Mouse (Mus musculus) forebrain, embryonic 14.5 days (tissue): Measurements from ENCODE around the gene Tuba1a. TPM values are rescaled to one million over a fixed set of nuclear protein-coding genes. Genes with fewer than 3 reads are reported as not detected.
"Not testable (repeated sequence)": the region's sequence is repeated elsewhere in the genome, so short reads cannot be mapped to it uniquely, and the experiment has no call there.

Experiments used
- ATAC-seq: fragments of 200-750 bp; cut with Nextera tagmentation; 2 replicates; pipeline ENCODE4 v1.8.0; 2017; ENCODE audit warnings: mild to moderate bottlenecking, moderate library complexity
- DNase-seq: peaks from one replicate; pipeline ENCODE4 v3.0.0-alpha.2; 2015; ENCODE audit warnings: low spot score
- H3K27ac ChIP-seq: fragments of 300-500 bp; sonication (generic); 2 replicates; pipeline ENCODE4 v1.5.1; 2014; ENCODE audit warnings: low read depth, mild to moderate bottlenecking, control low read depth, low read length, moderate library complexity
- H3K27me3 ChIP-seq: fragments of 300-500 bp; sonication (generic); replicated peaks from 2 replicates; pipeline ENCODE4 v1.6.1; 2014; ENCODE audit warnings: low read length, control low read depth, mixed read lengths; ENCODE audit not compliant: control insufficient read depth, insufficient read depth
- H3K36me3 ChIP-seq: fragments of 300-500 bp; sonication (generic); 2 replicates; pipeline ENCODE4 v1.6.1; 2014; ENCODE audit warnings: low read length, control low read depth; ENCODE audit not compliant: control insufficient read depth, insufficient read depth
- H3K4me1 ChIP-seq: fragments of 300-500 bp; sonication (generic); 2 replicates; pipeline ENCODE4 v1.6.1; 2014; ENCODE audit warnings: antibody characterized with exemption, low read length, control low read depth; ENCODE audit not compliant: control insufficient read depth, insufficient read depth
- H3K4me2 ChIP-seq: fragments of 300-500 bp; sonication (generic); 2 replicates; pipeline ENCODE4 v1.6.1; 2014; ENCODE audit warnings: mild to moderate bottlenecking, control low read depth, low read length
- H3K4me3 ChIP-seq: fragments of 300-500 bp; sonication (generic); 2 replicates; pipeline ENCODE4 v1.5.1; 2014; ENCODE audit warnings: low read depth, low read length, control low read depth
- H3K9ac ChIP-seq: fragments of 300-500 bp; sonication (generic); 2 replicates; pipeline ENCODE4 v1.6.1; 2014; ENCODE audit warnings: mild to moderate bottlenecking, low read length, control low read depth, moderate library complexity
- H3K9me3 ChIP-seq: fragments of 300-500 bp; sonication (generic); replicated peaks from 2 replicates; pipeline ENCODE4 v1.6.1; 2016; ENCODE audit warnings: low read length, control low read depth, mixed read lengths; ENCODE audit not compliant: control insufficient read depth
- WGBS: fragments of 180-500 bp; shearing (Covaris S2); extraction: QIAGEN DNeasy Blood & Tissue Kit; methylation state at CpG from one replicate; pipeline ENCODE4 v1.1.7; 2014; 5-methylcytosine and 5-hydroxymethylcytosine counted together
- polyA plus RNA-seq: library from polyadenylated mRNA; unstranded; fragments of >200 nt; fragmentation: Nextera tagmentation; extraction: Ambion mirVana; gene quantifications from 2 replicates; pipeline ENCODE4 v1.2.1, GENCODE M21; 2014

Tuba1a gene
- polyA plus RNA-seq, 1 experiment from 2014 or later = 18,289 TPM

DNA sequence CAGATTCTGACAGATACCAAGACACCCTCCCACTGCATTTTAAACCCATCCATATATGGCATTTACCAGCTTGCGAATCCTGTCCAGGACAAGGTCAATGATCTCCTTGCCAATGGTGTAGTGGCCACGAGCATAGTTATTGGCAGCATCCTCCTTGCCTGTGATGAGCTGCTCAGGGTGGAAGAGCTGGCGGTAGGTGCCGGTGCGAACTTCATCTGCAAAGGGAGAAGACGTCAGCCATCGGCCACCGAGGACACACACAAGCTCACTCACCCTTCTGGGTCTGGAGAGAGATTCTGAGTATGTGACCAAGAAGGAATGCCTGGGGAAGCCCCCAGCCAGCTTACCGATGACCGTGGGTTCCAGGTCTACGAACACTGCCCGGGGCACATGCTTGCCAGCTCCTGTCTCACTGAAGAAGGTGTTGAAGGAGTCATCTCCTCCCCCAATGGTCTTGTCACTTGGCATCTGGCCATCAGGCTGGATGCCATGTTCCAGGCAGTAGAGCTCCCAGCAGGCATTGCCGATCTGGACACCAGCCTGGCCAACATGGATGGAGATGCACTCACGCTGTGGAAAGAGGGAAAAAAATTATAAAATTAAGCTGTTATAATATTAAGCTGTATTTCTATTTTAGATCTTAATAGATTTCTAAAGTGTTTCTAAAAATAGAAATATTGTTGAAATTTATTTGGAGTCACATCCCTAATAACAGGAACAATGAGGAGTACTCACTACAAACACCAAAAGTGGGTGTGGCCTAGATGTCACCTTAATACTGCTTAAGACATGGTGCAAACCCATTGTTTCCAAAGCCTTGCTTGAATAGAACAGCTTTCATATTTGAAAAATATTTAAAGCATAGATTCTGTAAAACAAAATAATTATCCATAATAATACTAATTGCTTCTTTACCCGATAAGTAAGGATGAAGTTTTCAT lies 2.1 kb downstream of the Tuba1a start:
- Histone ChIP-seq H3K36me3 (peaks cover 21% of the 10 kb centered on the region), H3K4me3 (peak overlapping the region; percentile 97), H3K4me2 (peak overlapping the region; percentile 48), H3K27ac (peak overlapping the region; percentile 99), H3K9ac (peak overlapping the region; percentile 100)
- 66% methylated on average over 11 of the region's 15 CpGs for WGBS
- H3K27me3 ChIP-seq, H3K4me1 ChIP-seq, ATAC-seq, H3K9me3 ChIP-seq: not testable (repeated sequence)
- peak; percentile 77 for DNase-seq

DNA sequence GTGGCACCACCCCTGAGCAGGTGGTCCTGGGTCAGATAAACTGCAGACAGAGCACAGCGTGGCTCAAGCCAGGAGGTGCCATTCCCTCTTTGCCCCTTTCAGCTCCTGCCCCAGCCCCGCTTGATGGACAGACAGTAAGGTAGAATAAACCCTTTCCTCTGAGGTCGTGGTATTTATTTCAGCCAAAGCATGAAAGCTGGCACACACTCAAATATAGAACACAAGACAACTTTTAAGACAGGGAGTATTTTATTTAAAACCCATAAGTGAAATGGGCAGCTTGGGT lies 4.0 kb downstream of the Tuba1a start:
- H3K27ac ChIP-seq = peak overlapping the region; percentile 50; the same call in 1 of the 2 replicates
- peak overlapping the region; percentile 60 for H3K4me2 ChIP-seq
- H3K4me1 ChIP-seq = no peaks in the 10 kb centered on the region
- no peaks in the 10 kb centered on the region for H3K27me3 ChIP-seq
- no peaks in the 10 kb centered on the region for H3K9me3 ChIP-seq
- no peak for ATAC-seq
- peak; percentile 41 for DNase-seq
- H3K4me3 ChIP-seq = peak overlapping the region; percentile 28
- 54% methylated on average over 3 of the region's 3 CpGs for WGBS
- peaks cover 21% of the 10 kb centered on the region for H3K36me3 ChIP-seq
- H3K9ac ChIP-seq = peak overlapping the region; percentile 62

DNA sequence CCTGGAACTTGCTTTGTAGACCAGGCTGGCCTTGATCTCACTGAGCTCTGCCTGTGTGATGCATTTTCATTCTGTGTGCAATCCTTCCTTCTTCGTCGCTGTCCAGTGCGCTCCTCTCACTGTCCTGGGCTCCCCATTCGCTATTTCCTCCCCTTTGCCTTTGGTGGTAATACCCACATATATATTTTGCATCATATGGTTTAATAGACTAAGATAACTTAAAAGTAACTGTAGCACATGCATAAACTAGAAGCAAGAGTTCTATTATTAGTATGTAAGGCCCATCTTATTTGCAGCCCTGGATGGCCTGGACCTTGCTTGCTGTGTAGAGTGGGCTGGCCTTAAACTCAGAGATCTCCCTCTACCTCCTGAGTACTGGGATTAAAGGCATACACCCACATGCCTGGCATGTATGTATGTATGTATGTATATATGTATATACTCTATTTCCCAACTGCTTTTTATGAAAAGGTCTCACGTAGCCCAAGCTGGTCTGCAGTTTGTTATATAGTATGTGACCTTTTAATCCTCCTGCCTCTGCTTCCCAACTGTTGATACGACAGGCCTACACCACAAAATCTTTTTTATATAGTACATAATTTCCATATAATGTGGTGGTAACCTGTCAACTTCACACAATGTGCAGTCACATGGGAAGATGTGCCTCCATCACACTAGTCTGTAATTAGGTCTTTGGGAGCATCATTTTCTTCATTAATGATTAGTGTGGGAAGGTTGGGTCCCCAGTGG lies 4.5 kb downstream of the Tuba1a start:
- H3K4me1 ChIP-seq = no peaks in the 10 kb centered on the region

DNA sequence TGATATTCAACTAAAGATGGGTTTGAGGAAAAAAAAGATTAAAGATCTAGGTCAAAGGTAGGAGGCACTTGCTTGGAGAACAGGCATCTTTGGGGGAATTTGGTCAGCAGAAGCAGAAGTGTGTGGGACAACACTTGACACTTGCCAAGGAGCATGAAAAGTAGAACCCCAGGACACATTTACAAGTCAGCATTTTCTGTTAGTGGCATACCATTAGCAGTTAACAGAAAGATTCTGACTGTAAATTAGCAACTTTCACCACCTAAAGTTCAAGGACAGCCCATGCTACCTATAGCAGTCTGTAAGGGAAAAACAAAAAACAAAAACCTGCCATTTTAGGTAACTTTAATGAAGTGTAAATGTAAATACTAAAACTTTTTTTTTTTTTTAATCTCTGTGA lies 5.1 kb downstream of the Tuba1a start:
- H3K27ac ChIP-seq = no peak overlapping the region
- DNase-seq (no peak), ATAC-seq (no peak)
- no peak overlapping the region for H3K4me3 ChIP-seq
- H3K9me3 ChIP-seq = no peaks in the 10 kb centered on the region
- H3K4me1 ChIP-seq = no peaks in the 10 kb centered on the region
- peaks cover 21% of the 10 kb centered on the region for H3K36me3 ChIP-seq
- H3K4me2 ChIP-seq = peak overlapping the region; percentile 60
- no peaks in the 10 kb centered on the region for H3K27me3 ChIP-seq
- peak overlapping the region; percentile 62 for H3K9ac ChIP-seq

More for the DNA sequence above, 4.5 kb downstream of the Tuba1a start:
- Histone ChIP-seq H3K27me3 (no peaks in the 10 kb centered on the region), H3K27ac (peak overlapping the region; percentile 50; the same call in 1 of the 2 replicates), H3K9me3 (no peaks in the 10 kb centered on the region), H3K9ac (peak overlapping the region; percentile 62), H3K4me2 (peak overlapping the region; percentile 60), H3K36me3 (peaks cover 21% of the 10 kb centered on the region), H3K4me3 (peak overlapping the region; percentile 28)
- ATAC-seq (no peak), DNase-seq (peak; percentile 50)
- 64% methylated on average over 6 of the region's 6 CpGs for WGBS

DNA sequence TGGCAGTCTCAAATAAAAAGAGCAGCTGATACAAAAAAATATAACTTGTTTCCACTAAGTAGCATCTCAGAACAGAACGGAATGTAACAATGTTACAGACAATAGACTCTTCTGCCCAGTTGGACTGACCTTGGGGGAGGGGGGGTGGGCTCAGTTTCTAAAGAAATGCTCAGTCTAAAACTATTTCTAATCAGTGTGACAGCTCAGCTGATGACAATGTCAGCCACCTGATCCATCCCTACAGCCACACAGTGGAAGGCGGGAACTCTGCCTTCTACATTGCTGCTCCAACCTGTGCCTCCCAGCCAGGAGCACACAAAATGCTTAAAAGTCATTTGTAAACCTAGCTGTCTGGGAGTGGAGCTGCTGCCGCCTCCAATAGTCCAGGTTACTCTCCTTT lies 5.6 kb downstream of the Tuba1a start:
- no peak for DNase-seq
- no peaks in the 10 kb centered on the region for H3K27me3 ChIP-seq
- H3K9ac ChIP-seq = peak overlapping the region; percentile 62
- no peaks in the 10 kb centered on the region for H3K9me3 ChIP-seq
- H3K4me3 ChIP-seq = no peak overlapping the region
- WGBS = 53% methylated on average over 3 of the region's 3 CpGs
- no peak overlapping the region for H3K27ac ChIP-seq
- H3K4me1 ChIP-seq = no peaks in the 10 kb centered on the region
- peaks cover 21% of the 10 kb centered on the region for H3K36me3 ChIP-seq
- ATAC-seq = no peak
- peak overlapping the region; percentile 60 for H3K4me2 ChIP-seq

DNA sequence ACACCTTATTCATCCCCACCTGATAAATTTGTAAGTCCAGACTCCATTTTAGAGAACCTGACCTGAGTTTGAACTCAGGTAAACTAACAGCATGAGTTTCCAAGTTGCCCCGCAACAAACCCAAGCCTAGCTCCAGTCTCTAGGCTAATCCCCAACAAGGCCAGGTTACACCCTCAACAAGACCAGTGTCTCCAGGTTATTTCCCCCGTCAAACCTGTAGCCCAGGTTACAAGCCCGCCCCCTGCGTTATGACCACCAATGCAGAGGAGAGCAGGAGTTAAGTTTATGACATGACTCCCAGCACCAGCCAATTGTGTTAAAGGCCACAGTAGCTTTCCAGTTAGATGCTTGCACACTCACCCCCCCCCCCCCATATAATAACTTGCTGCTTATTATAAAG lies 10.4 kb downstream of the Tuba1a start:
- no peak overlapping the region for H3K9ac ChIP-seq
- H3K27me3 ChIP-seq = no peaks in the 10 kb centered on the region
- no peak overlapping the region for H3K4me2 ChIP-seq
- H3K36me3 ChIP-seq = no peaks in the 10 kb centered on the region
- H3K27ac ChIP-seq = no peak overlapping the region
- DNase-seq (no peak), ATAC-seq (no peak)
- H3K9me3 ChIP-seq = no peaks in the 10 kb centered on the region
- no peak overlapping the region for H3K4me3 ChIP-seq
- WGBS = 79% methylated on average over 4 of the region's 4 CpGs
- H3K4me1 ChIP-seq = peaks cover 2% of the 10 kb centered on the region; the same call in 1 of the 2 replicates

DNA sequence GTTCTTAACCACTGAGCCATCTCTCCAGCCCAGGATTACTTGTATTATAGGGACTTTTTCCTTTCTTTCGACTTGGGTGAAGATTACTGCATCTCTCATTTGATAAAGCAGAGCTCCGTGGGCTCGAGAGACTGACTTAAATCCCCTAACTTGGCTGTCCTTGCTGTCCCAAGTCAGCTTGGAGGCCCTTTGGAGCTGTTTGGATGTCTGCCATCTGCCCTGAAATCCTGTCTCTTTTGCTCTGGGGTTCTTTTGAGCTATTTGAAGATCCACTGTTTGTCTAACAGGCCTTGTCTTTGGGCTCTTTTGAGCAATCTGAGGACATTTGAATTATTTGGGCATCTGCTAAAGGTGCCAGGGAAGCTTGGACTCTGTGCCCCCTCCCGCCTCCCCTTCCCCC lies 11.4 kb downstream of the Tuba1a start:
- no peaks in the 10 kb centered on the region for H3K36me3 ChIP-seq
- DNase-seq (no peak), ATAC-seq (no peak)
- H3K4me3 ChIP-seq = no peak overlapping the region
- H3K4me1 ChIP-seq = peaks cover 2% of the 10 kb centered on the region; the same call in 1 of the 2 replicates
- no peak overlapping the region for H3K27ac ChIP-seq
- no peaks in the 10 kb centered on the region for H3K27me3 ChIP-seq
- WGBS = 76% methylated on average over 4 of the region's 4 CpGs
- no peak overlapping the region for H3K4me2 ChIP-seq
- H3K9ac ChIP-seq = no peak overlapping the region
- no peaks in the 10 kb centered on the region for H3K9me3 ChIP-seq

DNA sequence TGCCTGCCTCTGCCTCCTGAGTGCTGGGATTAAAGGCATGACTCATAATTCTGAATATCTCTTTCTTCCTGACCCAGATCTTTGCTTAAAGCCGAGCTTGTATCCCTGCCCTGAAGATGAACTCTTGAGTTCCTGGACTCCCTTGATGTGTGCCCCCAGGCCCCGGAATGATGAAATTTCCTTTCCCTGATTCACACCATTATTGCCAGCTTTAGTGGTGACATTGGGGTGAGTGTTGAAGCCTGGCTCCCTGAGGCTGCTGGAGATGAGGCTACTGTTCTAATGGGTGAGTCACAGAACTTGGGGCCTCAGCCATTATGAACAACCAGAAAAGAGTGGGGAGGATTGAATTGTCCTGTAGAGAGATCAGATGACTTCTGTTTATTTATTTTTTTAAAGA lies 12.0 kb downstream of the Tuba1a start:
- Histone ChIP-seq H3K9me3 (no peaks in the 10 kb centered on the region), H3K4me2 (no peak overlapping the region), H3K27me3 (no peaks in the 10 kb centered on the region), H3K9ac (no peak overlapping the region), H3K36me3 (no peaks in the 10 kb centered on the region), H3K27ac (no peak overlapping the region), H3K4me1 (peaks cover 2% of the 10 kb centered on the region; the same call in 1 of the 2 replicates), H3K4me3 (no peak overlapping the region)
- 91% methylated on average over 2 of the region's 2 CpGs for WGBS
- no peak for DNase-seq
- ATAC-seq = no peak
